Comparison of ENCODE assay signal across 8 mouse cellular contexts in genomic region chr7:142577806-142578423, GRCm38 (mm10). TPM values are rescaled to one million over a fixed set of nuclear protein-coding genes. Genes with fewer than 3 reads are reported as not detected.
A peak's percentile ranks its signal among the peaks of the same experiment; 100 is the strongest.
DNase-seq lines count a peak whose midpoint lies in the region; ATAC-seq and TF ChIP-seq lines count a peak whose summit lies in the region.

No protein-coding gene starts in this region.

- no peak overlapping the region for H3ac ChIP-seq in myocyte (ENCODE audit: control insufficient read depth, insufficient read length)

- 53% methylated on average over 26 of the region's 26 CpGs for WGBS in thymus, adult 2 months
- 40% methylated on average over 26 of the region's 26 CpGs for WGBS in intestine, embryonic 15.5 days

- ATAC-seq in intestine, embryonic 15.5 days = peak; percentile 79

- H3K4me1 ChIP-seq in thymus, adult 2 months (replicated peaks; ENCODE audit: control insufficient read depth, insufficient read depth, low read length) = peaks cover 4% of the 10 kb centered on the region; the same call in 1 of the 2 replicates
- H3K4me1 ChIP-seq in intestine, embryonic 15.5 days (replicated peaks) = peaks cover 27% of the 10 kb centered on the region

- no peaks in the 10 kb centered on the region for H3K79me2 ChIP-seq in myocyte (ENCODE audit: control insufficient read depth, insufficient read depth)

- no peaks in the 10 kb centered on the region for H3K9me3 ChIP-seq in intestine, embryonic 15.5 days

- peak; percentile 11 for DNase-seq in adrenal gland, adult 2 months
- DNase-seq in adrenal gland, adult (ENCODE audit: inconsistent age in 2 of 2, low spot score in 1 of 2) = no peak
- peak; percentile 6 for DNase-seq in thymus, adult 2 months
- no peak for DNase-seq in thymus, postnatal 10 days (ENCODE audit: low spot score in 2 of 2)
- no peak for DNase-seq in left cerebral cortex, adult 11 months (ENCODE audit: low spot score)
- no peak for DNase-seq in layer of hippocampus, postnatal 14 days (ENCODE audit: low spot score in 2 of 2)

- no peaks in the 10 kb centered on the region for H3K27me3 ChIP-seq in thymus, adult 2 months (ENCODE audit: control insufficient read depth, insufficient read depth, low read length)
- no peaks in the 10 kb centered on the region for H3K27me3 ChIP-seq in intestine, embryonic 15.5 days (replicated peaks)
- H3K27me3 ChIP-seq in myocyte (ENCODE audit: control insufficient read depth, insufficient read depth, insufficient read length) = no peaks in the 10 kb centered on the region

- no peak overlapping the region for H3K4me3 ChIP-seq in thymus, adult 2 months (ENCODE audit: control insufficient read depth, insufficient read depth, low read length)
- H3K4me3 ChIP-seq in intestine, embryonic 15.5 days (replicated peaks) = peak overlapping the region; percentile 46
- H3K4me3 ChIP-seq in myocyte = peak overlapping the region; percentile 65

- no peak for TF ChIP-seq CTCF in thymus, adult 2 months (IDR thresholded peaks at IDR 0.05; ENCODE audit: borderline replicate concordance, control insufficient read depth, extremely low read depth, insufficient read depth, low read length, poor library complexity)

- peak overlapping the region; percentile 47 for H3K4me2 ChIP-seq in intestine, embryonic 15.5 days (replicated peaks)
- peak overlapping the region; percentile 62 for H3K4me2 ChIP-seq in myocyte (ENCODE audit: low read depth)

- no peak for TF ChIP-seq POLR2A in thymus, adult 2 months (IDR thresholded peaks at IDR 0.05; ENCODE audit: control insufficient read depth, extremely low read depth, insufficient read depth, low read length, poor library complexity)
- TF ChIP-seq POLR2A in myocyte (IDR thresholded peaks at IDR 0.05; ENCODE audit: insufficient read length, low read depth) = peak; percentile 89

- H3K9ac ChIP-seq in intestine, embryonic 15.5 days = peak overlapping the region; percentile 52

- H3K27ac ChIP-seq in thymus, adult 2 months (ENCODE audit: control insufficient read depth, insufficient read depth, low read length) = no peak overlapping the region
- peak overlapping the region; percentile 85 for H3K27ac ChIP-seq in intestine, embryonic 15.5 days

- no peaks in the 10 kb centered on the region for H3K36me3 ChIP-seq in thymus, adult 2 months (ENCODE audit: control insufficient read depth, insufficient read depth, low read length)
- H3K36me3 ChIP-seq in intestine, embryonic 15.5 days = no peaks in the 10 kb centered on the region
- no peaks in the 10 kb centered on the region for H3K36me3 ChIP-seq in myocyte (ENCODE audit: control insufficient read depth, insufficient read depth)

TF ChIP-seq in myocyte, 11 proteins besides CTCF, POLR2A, EP300 and RAD21:
- TF ChIP-seq E2F4 (IDR thresholded peaks at IDR 0.05; ENCODE audit: insufficient read depth) (no peak), POLR2AphosphoS2 (IDR thresholded peaks at IDR 0.05; ENCODE audit: insufficient read length, low read depth) (peak; percentile 94)
TF ChIP-seq in myocyte: peak in this region for 1.

RNA-seq across cellular contexts. Expression of gene Mrpl23, which starts 45.4 kb away (rescaled TPM):
- total RNA-seq in adrenal gland, adult 2 months (2021) = 1 to 10 TPM; 2.2 to 8.0 TPM
- 6.9 and 7.6 TPM in 2 replicates for polyA plus RNA-seq in adrenal gland, adult 2 months (2012; rRNA removed)
- polyA plus RNA-seq in thymus, adult 2 months (2012; rRNA removed) = 16.7 and 21.3 TPM in 2 replicates
- polyA plus RNA-seq in intestine, embryonic 15.5 days (2015; fragmentation: Nextera tagmentation; extraction: Ambion mirVana) = 44.9 and 57.4 TPM in 2 replicates
- polyA plus RNA-seq in myocyte (2012; fragmentation: generic; extraction: Trizol) = 73.3 TPM
- 1 to 10 TPM; 4.2 to 5.1 TPM for total RNA-seq in layer of hippocampus, postnatal 14 days (2021)

Comparison
In these comparisons a context has a peak if more than half of its experiments do, and no peak if none do; other contexts are left out.
1. DNase-seq: peak in adrenal gland, adult 2 months (single experiment) and thymus, adult 2 months (single experiment); none in adrenal gland, adult (0 of 2), thymus, postnatal 10 days (0 of 2), left cerebral cortex, adult 11 months (single experiment) and layer of hippocampus, postnatal 14 days (0 of 2).